Mouse (Mus musculus) G1E-ER4 (cell line): Measurements from ENCODE around the gene Fndc9. TPM values are rescaled to one million over a fixed set of nuclear protein-coding genes. Genes with fewer than 3 reads are reported as not detected.

Source experiments
- GATA1 ChIP-seq: IDR thresholded peaks from one replicate; pipeline ENCODE4 v1.8.0; 2012; ENCODE audit warnings: low read length, inconsistent platforms
- polyA plus RNA-seq: library from polyadenylated mRNA; stranded (reverse); fragments of >175 nt; gene quantifications from 2 replicates; pipeline ENCODE4 v1.2.3, GENCODE M21; 2012

The Fndc9 gene
- polyA plus RNA-seq, 1 experiment, result not detected

GRCm38 (mm10) chr11:46220211-46220610 lies 15.1 kb upstream of the Fndc9 start:
- no peak for TF ChIP-seq GATA1

DNA sequence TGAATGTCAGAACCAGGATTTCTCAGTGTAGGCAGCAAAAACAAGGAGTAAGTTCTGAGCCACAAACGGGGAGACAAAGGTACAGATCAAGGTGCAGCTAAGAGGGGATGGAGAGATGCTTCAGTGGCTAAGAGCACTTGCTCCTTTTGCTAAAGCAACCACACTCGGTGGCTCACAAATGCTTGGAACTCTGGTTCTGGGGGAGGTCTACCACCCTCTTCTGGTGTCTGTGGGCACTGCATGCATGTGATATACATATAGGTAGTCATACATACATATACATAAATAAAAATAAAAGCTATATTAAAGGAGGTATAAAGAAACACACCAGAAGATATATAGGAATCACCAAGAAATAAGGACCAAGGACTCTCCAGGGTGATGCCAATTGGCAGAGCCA lies 11.8 kb upstream of the Fndc9 start:
- TF ChIP-seq GATA1, result no peak

DNA sequence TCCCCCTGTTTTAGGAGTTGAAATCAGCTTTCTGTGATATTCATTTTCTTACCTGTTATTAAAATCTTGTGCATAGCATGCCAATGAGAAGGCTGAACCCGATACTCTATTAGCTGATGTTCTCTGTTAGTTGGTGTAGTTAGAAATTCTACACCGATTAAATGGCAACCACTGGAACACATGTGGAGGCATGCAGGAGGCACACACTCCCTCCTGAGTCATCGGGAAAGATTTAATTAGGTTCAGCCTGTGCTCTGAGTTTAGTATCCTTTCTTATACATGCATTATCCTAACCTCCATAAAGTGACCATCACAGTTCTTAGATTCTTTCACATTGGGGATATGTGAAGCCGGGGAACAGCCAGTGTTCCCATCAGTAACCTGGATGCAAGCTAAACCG lies 10.0 kb upstream of the Fndc9 start:
- no peak for TF ChIP-seq GATA1

DNA sequence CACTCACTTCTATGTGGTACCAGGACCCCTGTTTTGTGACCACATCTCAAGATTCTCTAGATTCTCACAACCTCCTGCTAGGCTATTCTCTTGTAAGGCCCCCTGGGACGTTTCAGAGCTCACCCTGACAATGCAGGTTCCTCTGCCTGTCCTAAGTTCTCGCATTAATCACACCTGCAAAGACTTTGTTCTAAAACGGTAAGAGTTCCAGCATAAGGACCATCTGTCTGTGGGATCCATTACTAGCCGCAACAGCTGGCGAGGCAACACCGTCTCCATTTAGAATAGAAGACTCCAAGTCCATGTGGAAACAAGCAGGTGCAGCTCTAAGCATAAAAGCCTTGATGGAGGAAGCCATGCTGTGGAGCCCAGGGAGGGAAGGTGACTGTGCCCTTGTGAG lies 5.1 kb upstream of the Fndc9 start:
- TF ChIP-seq GATA1, result no peak

DNA sequence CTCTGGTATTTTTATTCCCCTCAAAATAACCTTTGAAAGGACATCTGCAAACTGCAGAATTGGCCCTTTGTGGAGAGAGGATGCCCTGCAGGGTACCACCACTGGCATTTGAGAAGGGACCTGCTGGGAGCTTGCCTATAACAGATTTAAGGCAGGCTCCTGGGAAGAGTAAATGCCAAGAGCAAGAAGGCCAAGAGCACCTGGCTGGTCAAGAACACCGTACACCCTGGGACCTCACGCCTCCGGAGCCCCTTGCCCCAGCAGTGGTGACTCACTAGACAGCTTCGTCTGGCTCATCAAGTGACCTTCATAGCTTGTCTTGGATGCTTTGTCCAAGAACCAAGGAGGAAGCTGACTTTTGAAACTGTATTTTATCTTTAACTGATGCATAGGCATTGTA lies 2.5 kb upstream of the Fndc9 start:
- no peak for TF ChIP-seq GATA1

DNA sequence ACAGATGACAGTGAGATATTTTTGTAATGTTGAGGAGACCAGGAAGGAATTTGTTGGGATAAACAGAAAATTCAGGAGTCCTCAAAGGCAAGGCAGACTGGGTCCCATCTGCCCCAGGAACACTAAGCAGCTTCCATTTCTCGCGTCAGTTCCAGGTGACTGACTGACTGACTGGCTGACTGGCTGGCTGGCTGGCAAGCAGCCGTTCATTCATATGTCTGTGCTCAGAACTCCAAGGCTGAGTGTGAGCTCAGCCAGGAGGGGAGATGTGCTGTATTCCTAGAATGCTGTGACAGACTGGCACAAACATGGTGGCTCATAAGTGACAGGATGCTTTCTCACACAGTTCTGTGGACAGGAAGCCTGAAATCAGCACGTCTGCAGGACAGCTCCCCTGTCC lies 1.4 kb upstream of the Fndc9 start:
- TF ChIP-seq GATA1, result no peak

DNA sequence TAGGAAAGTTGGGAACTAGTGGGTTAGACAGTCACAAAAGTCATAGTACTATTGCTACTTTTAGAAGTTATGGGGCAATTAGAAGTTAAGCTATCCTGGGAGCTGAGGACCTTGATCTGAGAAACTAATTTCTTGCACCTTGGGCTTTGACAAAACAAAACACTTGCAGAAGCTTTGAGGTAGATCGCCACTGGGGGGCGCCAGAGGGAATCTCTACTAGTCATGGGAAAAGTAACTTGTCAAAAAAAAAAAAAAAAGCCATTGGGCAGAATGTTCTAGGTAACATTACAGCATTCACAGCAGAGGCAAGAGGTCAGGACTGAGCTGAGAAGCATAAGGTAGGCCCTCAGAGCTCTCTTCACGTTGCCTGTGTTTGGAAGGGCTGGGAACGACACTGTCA lies 1.6 kb downstream of the Fndc9 start:
- TF ChIP-seq GATA1, result no peak

DNA sequence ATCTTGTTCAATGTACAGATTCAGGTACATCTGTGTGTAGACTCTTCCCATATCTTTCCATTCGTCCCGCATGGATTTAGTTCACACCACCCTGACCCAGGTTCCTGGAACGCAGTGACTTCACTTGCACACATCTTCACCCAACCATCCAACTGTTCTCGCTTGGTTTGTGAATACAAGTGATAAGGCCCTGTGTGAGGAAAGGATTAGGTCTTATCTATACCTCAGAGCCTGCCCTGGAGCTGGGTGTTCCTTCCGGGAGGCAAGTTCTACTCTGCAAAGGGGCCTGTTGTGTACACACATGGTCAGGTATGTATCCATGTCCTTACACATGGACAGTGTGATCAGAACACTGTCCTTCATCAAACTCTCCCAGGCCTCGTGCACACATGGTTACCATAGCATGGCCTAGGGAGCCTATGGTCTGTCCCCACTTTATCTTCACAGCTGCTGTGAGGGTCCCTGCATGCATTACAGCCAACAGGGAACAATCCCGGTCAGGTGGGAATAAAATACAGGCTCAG lies 5.9 kb downstream of the Fndc9 start:
- no peak for TF ChIP-seq GATA1

DNA sequence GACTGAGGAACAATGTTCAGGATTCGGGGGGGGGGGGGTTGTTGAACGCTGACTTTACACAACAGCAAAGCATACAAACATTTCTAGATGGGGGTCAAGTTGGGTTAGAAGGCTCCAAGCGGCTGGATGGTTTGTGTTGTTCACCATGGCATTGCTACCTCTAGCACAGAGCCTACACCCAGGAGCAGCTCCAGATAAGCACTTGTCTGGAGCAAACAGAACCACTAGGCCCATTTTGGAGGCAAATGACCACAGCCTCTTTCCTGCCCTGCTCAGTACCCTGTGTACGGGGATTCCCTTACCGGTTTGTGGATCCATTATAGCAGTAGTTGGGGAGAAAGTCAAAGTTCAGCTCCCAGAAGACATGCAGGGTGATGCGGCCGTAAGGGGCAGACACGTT lies 6.7 kb downstream of the Fndc9 start:
- no peak for TF ChIP-seq GATA1

DNA sequence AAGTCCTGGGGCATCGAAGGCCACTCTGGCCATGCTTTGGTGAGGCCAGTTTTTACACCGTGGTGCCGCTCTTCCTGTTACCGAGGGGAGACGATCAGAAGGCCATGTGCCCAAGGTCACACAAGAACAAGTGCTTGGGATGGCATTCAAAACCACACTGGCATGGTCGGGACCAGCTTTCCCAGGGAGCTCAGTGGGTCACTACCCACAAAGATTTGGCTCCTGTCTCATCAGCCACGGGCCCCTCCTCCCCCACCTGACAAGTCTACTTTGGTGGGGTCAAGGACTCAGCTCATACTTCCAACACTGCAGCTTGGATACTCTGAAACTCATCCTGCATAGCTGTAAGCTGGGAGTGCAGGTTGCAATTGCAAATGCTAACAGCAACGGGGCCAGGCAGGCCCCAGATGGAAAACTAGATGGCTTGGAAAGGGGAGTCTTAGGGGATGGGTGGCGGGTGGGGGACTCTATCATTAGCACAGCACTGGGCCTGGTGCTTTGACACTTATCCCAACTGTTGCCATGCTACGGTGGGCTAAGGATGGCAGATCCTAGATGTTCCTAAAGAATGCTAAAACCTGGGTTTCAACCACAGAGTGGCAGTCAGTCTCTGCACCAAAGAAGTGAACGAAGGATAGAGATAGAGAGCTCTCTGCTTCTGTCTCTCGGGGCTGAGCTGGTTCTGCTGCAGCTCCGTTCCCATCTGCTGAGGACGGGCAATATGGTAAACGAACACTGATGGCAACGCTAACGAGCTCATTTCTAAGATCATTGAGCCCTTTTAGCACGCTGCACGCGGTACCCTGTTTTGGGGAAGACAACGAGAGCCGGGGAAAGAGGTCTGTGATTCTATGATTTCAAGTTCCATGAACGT lies 9.6 kb downstream of the Fndc9 start:
- no peak for TF ChIP-seq GATA1

DNA sequence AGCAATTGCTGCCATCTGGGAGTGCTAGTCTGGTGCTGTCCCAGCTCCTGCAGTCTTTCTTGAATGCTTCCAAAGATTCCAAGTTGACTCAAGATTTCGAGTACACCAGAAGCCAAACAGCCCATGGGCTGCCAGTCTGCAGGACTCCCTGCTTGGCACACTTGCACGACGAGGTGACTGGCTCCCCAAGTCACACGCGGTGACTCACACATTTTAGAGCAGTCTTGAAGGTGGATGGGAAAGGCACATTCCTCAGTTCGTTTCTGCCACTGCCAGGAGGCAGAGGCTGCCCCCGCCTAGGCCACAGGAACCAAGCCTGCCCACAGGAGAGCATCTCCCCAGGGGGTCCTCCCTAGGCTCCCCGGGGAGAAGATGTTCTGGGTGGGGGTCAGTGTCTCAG lies 10.6 kb downstream of the Fndc9 start:
- TF ChIP-seq GATA1, result no peak

DNA sequence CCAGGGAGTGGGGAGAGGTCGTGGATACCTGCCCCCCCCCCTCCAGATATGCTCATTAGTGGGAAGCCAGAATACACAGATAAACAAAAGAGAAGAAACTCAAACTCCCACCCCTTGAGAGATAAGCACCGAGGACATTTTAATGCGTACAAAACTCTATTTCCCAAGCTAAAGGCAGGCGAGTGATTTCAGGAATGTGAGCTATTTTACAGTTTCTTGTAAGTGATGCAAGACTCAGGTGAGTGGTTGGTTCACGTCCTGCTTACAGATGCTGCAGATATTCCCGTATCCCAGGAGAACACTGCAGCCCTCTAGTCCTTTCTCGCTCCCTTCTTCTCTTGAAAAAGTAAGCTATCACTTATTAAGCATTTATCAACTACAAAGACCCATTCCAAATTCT lies 11.1 kb downstream of the Fndc9 start:
- TF ChIP-seq GATA1, result no peak

DNA sequence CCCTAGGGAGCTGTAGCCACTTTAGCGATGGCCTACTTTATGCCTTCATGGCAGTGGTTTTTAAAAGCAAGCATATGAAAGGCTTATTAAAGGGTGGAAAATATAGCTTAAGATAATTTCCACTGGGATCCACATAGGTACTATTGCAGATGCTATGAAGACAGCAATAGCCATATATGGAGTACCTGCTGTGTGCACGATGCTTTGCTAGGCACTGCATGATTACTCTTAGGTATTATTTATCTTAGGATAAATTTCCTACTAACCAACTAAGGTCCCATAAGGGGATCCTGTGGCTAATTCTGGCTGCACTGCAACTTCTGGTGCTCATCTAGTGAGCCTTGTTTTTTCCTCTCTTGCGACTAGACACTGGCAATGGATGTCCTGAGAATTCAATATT lies 13.0 kb downstream of the Fndc9 start:
- no peak for TF ChIP-seq GATA1

- no peak for TF ChIP-seq GATA1
Observed at GRCm38 (mm10) chr11:46251994-46252393, 16.7 kb downstream of the Fndc9 start.

DNA sequence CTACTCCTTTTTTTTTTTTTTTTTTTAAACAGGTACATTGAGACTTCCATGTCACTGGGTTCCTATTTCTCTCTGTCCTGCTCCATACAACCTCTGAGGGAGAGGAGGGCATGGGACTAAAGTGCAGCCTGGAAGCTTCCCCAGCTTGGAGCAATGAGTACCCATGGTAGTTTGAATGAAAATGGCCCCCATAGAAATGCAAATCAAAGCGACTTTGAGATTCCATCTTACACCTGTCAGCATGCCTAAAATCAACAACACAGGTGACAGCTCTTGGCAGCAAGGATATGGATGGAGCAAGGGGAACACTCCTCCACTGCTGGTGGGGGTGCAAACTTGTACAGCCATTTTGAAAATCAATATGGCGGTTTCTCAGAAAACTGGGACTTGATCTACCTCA lies 20.0 kb downstream of the Fndc9 start:
- no peak for TF ChIP-seq GATA1

- TF ChIP-seq GATA1, result no peak
Observed at GRCm38 (mm10) chr11:46258207-46258606, 22.9 kb downstream of the Fndc9 start.

- no peak for TF ChIP-seq GATA1
Observed at GRCm38 (mm10) chr11:46258749-46259148, 23.4 kb downstream of the Fndc9 start.
